Mouse (Mus musculus) liver, postnatal 0 days (tissue): Measurements from ENCODE around the gene Timm17b.

Experiments used
- CTCF ChIP-seq: sonication (generic); IDR thresholded peaks from 2 replicates; pipeline ENCODE4 v1.5.1; 2016; ENCODE audit warnings: antibody characterized with exemption, low read depth
- EP300 ChIP-seq: IDR thresholded peaks from 2 replicates; pipeline ENCODE4 v1.6.1; 2016; ENCODE audit warnings: antibody characterized with exemption, low read depth, mild to moderate bottlenecking

- TF ChIP-seq EP300: no peak
- peak; percentile 47 for TF ChIP-seq CTCF
These were observed 37.7 kb downstream of the Timm17b start for GRCm38 (mm10) chrX:7936874-7937273.
